Mouse (Mus musculus) E14TG2a.4 (cell line): Measurements from ENCODE around the gene Mipol1.
A peak's percentile ranks its signal among the peaks of the same experiment; 100 is the strongest.

Source experiments
- CTCF ChIP-seq: conservative IDR thresholded peaks from 2 replicates; pipeline ENCODE4 v1.5.1; 2014; ENCODE audit warnings: low read length
- NANOG ChIP-seq: IDR thresholded peaks from 2 replicates; pipeline ENCODE4 v1.6.1; 2014; ENCODE audit warnings: borderline replicate concordance, low read length, mixed read lengths
- POU5F1 ChIP-seq: IDR thresholded peaks from 2 replicates; pipeline ENCODE4 v1.6.1; 2014; ENCODE audit warnings: low read length, borderline replicate concordance

GRCm38 (mm10) chr12:57544641-57545370 is 314.6 kb downstream of the Mipol1 start:
- TF ChIP-seq CTCF (peak; percentile 59), NANOG (no peak), POU5F1 (no peak)
